Mouse (Mus musculus) neural tube, embryonic 14.5 days (tissue): ENCODE measurements around the gene Sgcd. TPM values are rescaled to one million over a fixed set of nuclear protein-coding genes. Genes with fewer than 3 reads are reported as not detected.
"Not testable (repeated sequence)": the region's sequence is repeated elsewhere in the genome, so short reads cannot be mapped to it uniquely, and the experiment has no call there.

Experiments
- ATAC-seq: fragments of 200-750 bp; cut with Nextera tagmentation; 2 replicates; pipeline ENCODE4 v1.8.0; 2017; ENCODE audit warnings: low read depth, mild to moderate bottlenecking, moderate TSS enrichment, moderate library complexity
- H3K27ac ChIP-seq: fragments of 300-500 bp; sonication (generic); 2 replicates; pipeline ENCODE4 v1.5.1; 2014; ENCODE audit warnings: low read depth, mild to moderate bottlenecking, control low read depth, low read length, moderate library complexity, mixed read lengths
- H3K27me3 ChIP-seq: fragments of 300-500 bp; sonication (generic); 2 replicates; pipeline ENCODE4 v1.6.1; 2014; ENCODE audit warnings: low read length; ENCODE audit not compliant: control insufficient read depth, insufficient read depth
- H3K36me3 ChIP-seq: fragments of 300-500 bp; sonication (generic); 2 replicates; pipeline ENCODE4 v1.6.1; 2014; ENCODE audit warnings: low read length, mixed read lengths; ENCODE audit not compliant: control insufficient read depth, insufficient read depth
- H3K4me1 ChIP-seq: fragments of 300-500 bp; sonication (generic); 2 replicates; pipeline ENCODE4 v1.6.1; 2014; ENCODE audit warnings: low read length; ENCODE audit not compliant: control insufficient read depth, insufficient read depth
- H3K4me2 ChIP-seq: fragments of 300-500 bp; sonication (generic); 2 replicates; pipeline ENCODE4 v1.6.1; 2014; ENCODE audit warnings: mild to moderate bottlenecking, low read depth, low read length, control low read depth
- H3K4me3 ChIP-seq: fragments of 300-500 bp; sonication (generic); 2 replicates; pipeline ENCODE4 v1.5.1; 2014; ENCODE audit warnings: low read depth, low read length, control low read depth, mixed read lengths
- H3K9ac ChIP-seq: fragments of 300-500 bp; sonication (generic); replicated peaks from 2 replicates; pipeline ENCODE4 v1.6.1; 2014; ENCODE audit warnings: low read depth, mild to moderate bottlenecking, control low read depth, low read length, mixed read lengths
- H3K9me3 ChIP-seq: fragments of 300-500 bp; sonication (generic); 2 replicates; pipeline ENCODE4 v1.6.1; 2016; ENCODE audit warnings: low read length; ENCODE audit not compliant: control insufficient read depth
- whole genome bisulfite sequencing: fragments of 180-500 bp; shearing (Covaris S2); extraction: QIAGEN DNeasy Blood & Tissue Kit; methylation state at CpG from one replicate; pipeline ENCODE4 v1.1.7; 2014; 5-methylcytosine and 5-hydroxymethylcytosine counted together
- polyA plus RNA-seq: library from polyadenylated mRNA; unstranded; fragments of >200 nt; fragmentation: Nextera tagmentation; extraction: Ambion mirVana; gene quantifications from 2 replicates; pipeline ENCODE4 v1.2.1, GENCODE M21; 2014

Gene Sgcd
- polyA plus RNA-seq, 1 experiment from 2014 or later, result 9.0 TPM

- Histone ChIP-seq H3K27me3 (no peaks in the 10 kb centered on the region), H3K4me1 (no peaks in the 10 kb centered on the region), H3K9ac (no peak overlapping the region), H3K4me2 (no peak overlapping the region), H3K27ac (no peak overlapping the region), H3K9me3 (no peaks in the 10 kb centered on the region), H3K4me3 (no peak overlapping the region), H3K36me3 (no peaks in the 10 kb centered on the region)
- no peak for ATAC-seq
- 14% methylated on average over 3 of the region's 3 CpGs for WGBS
Observed at GRCm38 (mm10) chr11:47845894-47846293, 142.9 kb downstream of the Sgcd start.

DNA sequence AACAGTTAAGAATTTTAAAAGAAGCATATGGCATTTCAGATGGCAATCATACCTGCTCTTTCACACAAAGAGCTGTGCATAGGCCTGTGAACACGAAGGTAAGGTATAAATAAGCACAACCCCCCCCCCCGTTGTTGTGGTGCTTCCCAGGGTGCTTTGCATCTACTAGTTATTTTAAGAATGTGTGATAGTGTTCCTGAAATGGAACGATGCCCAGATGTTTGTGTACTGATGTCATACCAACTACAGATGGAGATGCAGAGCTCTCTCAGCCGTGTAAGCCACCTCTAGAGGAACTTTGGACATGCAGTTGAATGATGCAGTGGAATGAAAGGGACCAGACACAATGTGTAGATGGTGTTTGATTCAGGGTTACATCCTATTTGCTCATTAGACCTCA is 155.5 kb downstream of the Sgcd start:
- Histone ChIP-seq H3K27ac (no peak overlapping the region), H3K4me3 (no peak overlapping the region), H3K4me2 (no peak overlapping the region), H3K9me3 (no peaks in the 10 kb centered on the region), H3K9ac (no peak overlapping the region), H3K27me3 (no peaks in the 10 kb centered on the region), H3K4me1 (no peaks in the 10 kb centered on the region), H3K36me3 (no peaks in the 10 kb centered on the region)
- ATAC-seq, result no peak
- 82% methylated on average over 4 of the region's 4 CpGs for WGBS

GRCm38 (mm10) chr11:47810307-47810706 is 178.5 kb downstream of the Sgcd start:
- Histone ChIP-seq H3K4me1 (no peaks in the 10 kb centered on the region), H3K4me2 (no peak overlapping the region), H3K27me3 (no peaks in the 10 kb centered on the region), H3K27ac (no peak overlapping the region), H3K4me3 (no peak overlapping the region), H3K36me3 (no peaks in the 10 kb centered on the region), H3K9me3 (no peaks in the 10 kb centered on the region; the same call in 1 of the 2 replicates), H3K9ac (no peak overlapping the region)
- no peak for ATAC-seq

GRCm38 (mm10) chr11:47804101-47804715 is 184.6 kb downstream of the Sgcd start:
- Histone ChIP-seq H3K36me3 (no peaks in the 10 kb centered on the region), H3K4me3 (no peak overlapping the region), H3K4me2 (no peak overlapping the region), H3K4me1 (no peaks in the 10 kb centered on the region), H3K9ac (no peak overlapping the region), H3K9me3 (no peaks in the 10 kb centered on the region), H3K27me3 (no peaks in the 10 kb centered on the region), H3K27ac (no peak overlapping the region)
- ATAC-seq, result no peak
- WGBS, result 94% methylated on average over 6 of the region's 6 CpGs

- WGBS, result 61% methylated on average over 4 of the region's 4 CpGs
Observed at GRCm38 (mm10) chr11:47777916-47778226, 210.9 kb downstream of the Sgcd start.

DNA sequence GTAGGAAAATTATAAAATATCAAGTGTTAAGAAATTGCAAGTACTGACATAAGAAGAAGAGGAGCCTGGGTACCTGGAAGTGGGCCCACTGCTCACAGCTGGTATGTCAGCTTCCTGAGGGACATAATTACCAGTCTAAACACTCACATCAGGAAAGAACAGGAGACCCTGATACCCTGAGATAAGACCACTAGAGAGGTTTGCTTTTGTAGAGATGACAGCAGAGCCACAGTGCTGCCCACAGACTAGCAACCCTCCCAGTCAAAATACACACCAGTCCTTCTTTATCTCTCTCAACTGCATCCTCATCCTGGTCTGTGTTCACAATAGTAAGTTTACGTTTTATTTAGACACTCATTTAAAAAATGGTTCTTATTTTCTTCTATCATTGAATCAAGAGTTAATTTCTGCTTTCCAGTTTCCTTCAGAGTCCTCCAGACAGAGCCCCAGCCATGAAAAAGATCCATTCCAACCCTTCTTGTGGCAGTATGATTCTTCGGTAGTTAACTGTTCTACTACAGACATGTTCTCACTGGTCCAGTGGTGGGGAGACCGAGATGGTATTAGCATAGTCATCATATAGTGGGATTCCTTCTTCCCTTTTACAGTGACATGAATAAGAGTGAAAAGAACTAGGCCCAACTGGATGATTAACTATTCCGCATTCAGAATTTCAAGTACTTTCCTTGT is 211.4 kb downstream of the Sgcd start:
- ATAC-seq, result no peak
- WGBS, result 92% methylated on average over 4 of the region's 4 CpGs
- Histone ChIP-seq H3K4me3 (no peak overlapping the region), H3K27me3 (no peaks in the 10 kb centered on the region), H3K4me1 (no peaks in the 10 kb centered on the region), H3K27ac (no peak overlapping the region), H3K9ac (no peak overlapping the region), H3K9me3 (no peaks in the 10 kb centered on the region), H3K4me2 (no peak overlapping the region), H3K36me3 (no peaks in the 10 kb centered on the region)

More at GRCm38 (mm10) chr11:47777916-47778226, 210.9 kb downstream of the Sgcd start:
- H3K36me3 ChIP-seq, result no peaks in the 10 kb centered on the region
- H3K4me1 ChIP-seq, result no peaks in the 10 kb centered on the region
- ATAC-seq, result no peak
- no peak overlapping the region for H3K4me2 ChIP-seq
- H3K4me3 ChIP-seq, result no peak overlapping the region
- H3K27me3 ChIP-seq, result no peaks in the 10 kb centered on the region
- no peak overlapping the region for H3K27ac ChIP-seq
- no peak overlapping the region for H3K9ac ChIP-seq
- H3K9me3 ChIP-seq, result no peaks in the 10 kb centered on the region

- WGBS, result 32% methylated on average over 1 of the region's 1 CpGs
- no peak overlapping the region for H3K27ac ChIP-seq
- H3K9me3 ChIP-seq, result no peaks in the 10 kb centered on the region
- no peaks in the 10 kb centered on the region for H3K36me3 ChIP-seq
- no peak for ATAC-seq
- H3K4me3 ChIP-seq, result no peak overlapping the region
- no peak overlapping the region for H3K4me2 ChIP-seq
- no peaks in the 10 kb centered on the region for H3K4me1 ChIP-seq
- H3K27me3 ChIP-seq, result no peaks in the 10 kb centered on the region
- H3K9ac ChIP-seq, result no peak overlapping the region
Observed at GRCm38 (mm10) chr11:47776019-47776418, 212.8 kb downstream of the Sgcd start.

- Histone ChIP-seq H3K4me2 (no peak overlapping the region), H3K27ac (no peak overlapping the region), H3K9ac (no peak overlapping the region), H3K4me1 (no peaks in the 10 kb centered on the region), H3K4me3 (no peak overlapping the region), H3K36me3 (no peaks in the 10 kb centered on the region), H3K9me3 (no peaks in the 10 kb centered on the region), H3K27me3 (no peaks in the 10 kb centered on the region)
- ATAC-seq, result no peak
- WGBS, result 75% methylated on average over 2 of the region's 2 CpGs
Observed at GRCm38 (mm10) chr11:47765859-47766258, 222.9 kb downstream of the Sgcd start.

GRCm38 (mm10) chr11:47763569-47763968 is 225.2 kb downstream of the Sgcd start:
- ATAC-seq, H3K4me3 ChIP-seq, H3K36me3 ChIP-seq, H3K27ac ChIP-seq, H3K4me2 ChIP-seq, H3K27me3 ChIP-seq, H3K9me3 ChIP-seq, H3K9ac ChIP-seq, H3K4me1 ChIP-seq: not testable (repeated sequence)
- WGBS, result 83% methylated on average over 3 of the region's 3 CpGs
